Mouse (Mus musculus): Measurements from ENCODE around the gene Tmem242. TPM values are rescaled to one million over a fixed set of nuclear protein-coding genes. Genes with fewer than 3 reads are reported as not detected.

Tmem242 gene
- polyA plus RNA-seq, 1 experiment from 2014 or later = 105 TPM

DNA sequence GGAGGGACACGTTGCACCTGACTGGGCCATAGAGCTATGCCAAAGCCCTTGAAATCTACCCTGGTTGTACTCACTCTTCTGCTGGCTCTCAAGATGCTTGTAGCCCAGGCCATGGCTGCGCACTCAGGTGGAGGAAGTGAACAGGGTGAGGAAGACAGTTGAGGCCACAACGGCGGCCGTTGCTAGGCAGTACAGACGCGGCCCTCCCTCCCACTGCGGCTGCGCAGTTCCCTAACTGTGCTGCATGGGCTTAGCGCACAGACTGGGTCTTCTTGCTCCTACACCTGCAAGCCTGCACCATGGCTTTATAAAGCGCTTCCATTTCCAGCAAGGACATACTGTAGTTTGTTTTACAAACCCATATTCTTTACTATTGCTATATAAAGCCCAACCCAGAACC is 21.5 kb downstream of the Tmem242 start, which contains the start of gene Ldhal6b:
Ldhal6b (minus strand) TSS at position 223 of the 400 bp plus-strand sequence.
- POLR2A ChIA-PET = no interaction called here
- TF ChIP-seq CTCF (IDR thresholded peaks at IDR 0.05) = no peak
- ATAC-seq (no peak), DNase-seq (ENCODE audit: low read depth, low spot score) (no peak)
- H3K27me3 ChIP-seq = no peaks in the 10 kb centered on the region
- in situ Hi-C loops (cut with MboI; ENCODE audit: low pct_unique_long_range_greater_than_20kb) = no loop called here
- CTCF ChIA-PET = interaction anchor here (5.1 kb wide), 1 partner anchor 11 kb away, joined by 22 read pairs; no protein-coding TSS in a partner anchor

DNA sequence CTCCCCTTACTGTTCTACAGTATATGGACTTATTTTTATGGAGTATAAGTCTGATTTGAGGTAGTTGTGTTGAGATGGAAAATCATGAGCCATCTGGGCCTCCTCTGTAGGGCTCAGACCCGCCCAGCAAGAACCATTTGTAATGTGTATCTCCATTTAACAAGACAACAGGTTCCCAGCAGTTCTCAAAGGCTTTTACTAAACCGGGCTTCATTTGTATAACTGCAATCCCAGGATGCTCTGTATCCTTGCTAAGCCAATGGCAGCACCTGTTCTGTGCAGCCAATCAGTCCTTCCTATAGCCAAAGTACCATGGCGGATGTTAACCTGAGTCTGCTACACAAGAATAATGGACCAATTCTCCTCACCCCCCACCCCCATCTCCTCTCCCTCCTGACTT is 23.5 kb downstream of the Tmem242 start:
- DNase-seq (ENCODE audit: low read depth, low spot score) (no peak), ATAC-seq (no peak)
- CTCF ChIA-PET = interaction anchor here (1.3 to 5.1 kb wide), 2 partner anchors 13 kb away, joined by 9 to 22 read pairs; no protein-coding TSS in a partner anchor
- POLR2A ChIA-PET = interaction anchor here (0.6 kb wide), 1 partner anchor 9 kb away, joined by 6 read pairs; no protein-coding TSS in a partner anchor
- in situ Hi-C loops (cut with MboI; ENCODE audit: low pct_unique_long_range_greater_than_20kb) = no loop called here
- no peaks in the 10 kb centered on the region for H3K27me3 ChIP-seq
- no peak for TF ChIP-seq CTCF (IDR thresholded peaks at IDR 0.05)

DNA sequence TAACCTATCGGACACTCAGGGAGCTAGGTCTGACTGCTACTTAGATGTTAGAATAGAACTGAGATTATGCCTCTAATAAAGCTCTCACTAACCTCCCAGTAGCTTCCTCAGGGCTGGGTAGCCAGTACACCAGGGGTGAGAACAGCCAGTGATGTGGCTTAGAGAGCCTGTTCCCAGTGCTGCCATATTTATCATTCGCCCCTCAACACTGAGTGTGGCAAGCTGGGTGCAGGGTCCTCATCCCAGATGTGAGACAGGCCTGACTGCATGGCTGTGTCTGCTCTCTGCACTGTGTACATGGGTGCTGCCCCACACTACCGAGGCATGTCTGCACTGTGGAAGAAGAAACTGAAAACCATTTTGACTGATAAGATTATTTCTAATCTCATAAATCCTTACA is 26.0 kb downstream of the Tmem242 start:
- ChIA-PET POLR2A (no interaction called here), CTCF (interaction anchor here (1.3 kb wide), 2 partner anchors 12 to 15 kb away, joined by 3 to 8 read pairs; no protein-coding TSS in a partner anchor)
- no peaks in the 10 kb centered on the region for H3K27me3 ChIP-seq
- DNase-seq (ENCODE audit: low read depth, low spot score) (no peak), ATAC-seq (no peak)
- in situ Hi-C loops (cut with MboI; ENCODE audit: low pct_unique_long_range_greater_than_20kb) = no loop called here
- TF ChIP-seq CTCF (IDR thresholded peaks at IDR 0.05) = no peak

DNA sequence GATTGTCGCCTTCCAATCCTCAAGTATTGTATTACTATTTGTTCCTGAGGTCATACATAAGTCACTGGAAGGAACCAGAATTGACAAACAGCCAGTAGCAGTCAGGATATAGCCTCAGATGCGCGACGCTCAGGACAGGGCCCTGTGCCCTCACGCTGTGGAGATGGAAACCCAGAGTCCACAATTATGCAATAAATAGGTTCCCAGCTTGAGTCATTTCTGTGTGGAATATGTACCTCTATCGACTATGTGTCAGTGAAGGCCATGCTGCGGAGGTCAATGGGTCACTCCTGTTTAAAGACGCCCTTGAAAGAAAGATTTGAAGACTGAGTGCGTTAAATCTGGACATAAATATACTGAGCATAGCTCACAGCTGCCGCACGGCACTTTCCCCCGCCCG is 26.7 kb downstream of the Tmem242 start:
- ChIA-PET CTCF (interaction anchor here (1.3 kb wide), 2 partner anchors 11 to 15 kb away, joined by 3 to 8 read pairs; no protein-coding TSS in a partner anchor), POLR2A (interaction anchor here (0.7 kb wide), 1 partner anchor 326 kb away, joined by 3 read pairs; no protein-coding TSS in a partner anchor)
- no peaks in the 10 kb centered on the region for H3K27me3 ChIP-seq
- DNase-seq (ENCODE audit: low read depth, low spot score) = no peak
- no peak for TF ChIP-seq CTCF (IDR thresholded peaks at IDR 0.05)
- ATAC-seq = no peak
- in situ Hi-C loops (cut with MboI; ENCODE audit: low pct_unique_long_range_greater_than_20kb) = no loop called here

DNA sequence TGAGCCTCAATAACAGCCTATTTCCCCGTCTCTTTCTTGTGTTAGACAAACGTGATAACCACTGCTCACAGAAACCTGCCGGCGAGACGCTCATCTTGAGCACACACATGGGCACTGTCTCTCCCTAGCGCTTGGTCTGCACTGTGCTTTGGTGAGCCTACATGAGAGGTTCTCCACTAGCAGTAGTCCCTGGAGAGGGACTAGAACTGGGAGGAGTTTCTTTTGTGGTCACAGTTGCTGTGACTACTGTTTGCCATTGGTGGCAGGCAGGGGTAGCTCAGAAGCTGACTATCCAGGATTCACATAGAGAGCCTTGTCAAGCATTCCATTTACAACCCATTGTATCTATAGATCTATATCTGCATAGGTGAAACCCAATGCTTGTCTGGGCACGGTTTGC is 27.3 kb downstream of the Tmem242 start:
- DNase-seq (ENCODE audit: low read depth, low spot score) (no peak), ATAC-seq (no peak)
- in situ Hi-C loops (cut with MboI; ENCODE audit: low pct_unique_long_range_greater_than_20kb) = no loop called here
- TF ChIP-seq CTCF (IDR thresholded peaks at IDR 0.05) = no peak
- ChIA-PET POLR2A (no interaction called here), CTCF (interaction anchor here (0.6 to 1.3 kb wide), 2 partner anchors 10 to 16 kb away, joined by 3 read pairs; no protein-coding TSS in a partner anchor)
- H3K27me3 ChIP-seq = no peaks in the 10 kb centered on the region

DNA sequence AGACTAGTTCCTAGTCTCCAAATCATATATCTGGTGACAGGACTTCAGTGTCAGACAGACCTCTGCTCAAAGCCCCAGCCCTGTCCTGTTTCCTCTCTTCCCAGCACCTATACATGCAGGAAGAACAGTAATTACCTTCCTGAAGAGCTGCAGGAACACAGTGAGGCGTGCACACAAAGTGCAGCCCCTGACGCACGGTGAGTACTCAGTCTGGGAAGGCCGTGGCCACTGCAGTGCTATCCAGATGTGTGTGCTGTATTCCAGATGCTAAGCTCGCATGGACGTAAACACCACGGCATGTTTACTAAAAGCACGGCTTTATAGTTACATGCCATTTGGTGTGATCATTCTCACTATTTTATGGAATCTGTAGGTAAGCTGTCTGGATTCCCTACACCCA is 27.8 kb downstream of the Tmem242 start:
- in situ Hi-C loops (cut with MboI; ENCODE audit: low pct_unique_long_range_greater_than_20kb) = no loop called here
- POLR2A ChIA-PET = no interaction called here
- TF ChIP-seq CTCF (IDR thresholded peaks at IDR 0.05) = no peak
- ATAC-seq = no peak
- no peak for DNase-seq (ENCODE audit: low read depth, low spot score)
- CTCF ChIA-PET = interaction anchor here (0.6 to 1.2 kb wide), 2 partner anchors 10 to 17 kb away, joined by 3 read pairs; no protein-coding TSS in a partner anchor
- no peaks in the 10 kb centered on the region for H3K27me3 ChIP-seq

DNA sequence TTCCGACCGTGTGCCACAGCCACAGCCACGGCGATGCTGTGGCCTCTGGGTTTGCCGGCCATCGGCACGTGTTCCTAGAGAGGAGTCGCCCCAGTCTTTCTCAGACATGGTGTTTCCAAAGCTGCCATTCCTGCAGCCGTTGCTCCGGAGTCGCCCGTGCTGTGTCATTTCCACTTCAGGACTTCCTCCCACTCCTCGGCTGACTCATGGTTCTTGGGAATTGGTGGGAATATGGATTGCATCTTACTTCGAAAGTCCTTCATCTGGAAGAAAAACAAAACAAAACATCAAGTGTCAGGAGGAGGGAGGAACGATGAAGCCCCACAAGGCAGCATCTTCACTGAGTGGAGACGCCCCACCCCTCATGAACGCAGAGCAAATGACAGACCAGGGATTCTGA is 28.9 kb downstream of the Tmem242 start:
- CTCF ChIA-PET = interaction anchor here (1.2 kb wide), 2 partner anchors 10 to 18 kb away, joined by 3 read pairs; no protein-coding TSS in a partner anchor
- no peaks in the 10 kb centered on the region for H3K27me3 ChIP-seq
- DNase-seq (ENCODE audit: low read depth, low spot score) (no peak), ATAC-seq (no peak)
- in situ Hi-C loops (cut with MboI; ENCODE audit: low pct_unique_long_range_greater_than_20kb) = no loop called here
- TF ChIP-seq CTCF (IDR thresholded peaks at IDR 0.05) = no peak
- POLR2A ChIA-PET = no interaction called here

DNA sequence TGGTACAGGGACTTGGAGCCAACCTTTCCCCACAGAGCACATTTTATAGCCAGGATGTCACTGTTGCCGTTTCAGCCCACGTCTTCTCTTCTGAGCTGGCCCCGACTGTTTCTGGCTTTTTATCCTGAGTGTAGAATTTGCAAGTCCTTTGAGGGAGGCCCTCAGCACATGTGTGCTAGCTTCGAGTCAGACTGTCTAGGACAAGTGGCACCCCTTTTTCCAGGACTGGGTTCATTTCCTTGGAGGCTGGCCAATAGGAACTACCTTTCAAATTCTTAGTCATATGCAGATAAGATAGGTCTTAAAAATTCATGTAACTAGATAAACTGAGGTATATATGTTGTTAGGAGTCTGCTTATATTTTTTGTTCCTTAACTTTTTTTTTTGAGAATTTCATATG is 29.7 kb downstream of the Tmem242 start:
- H3K27me3 ChIP-seq = no peaks in the 10 kb centered on the region
- DNase-seq (ENCODE audit: low read depth, low spot score) = no peak
- ChIA-PET CTCF (no interaction called here), POLR2A (no interaction called here)
- in situ Hi-C loops (cut with MboI; ENCODE audit: low pct_unique_long_range_greater_than_20kb) = no loop called here
- ATAC-seq = no peak
- no peak for TF ChIP-seq CTCF (IDR thresholded peaks at IDR 0.05)

DNA sequence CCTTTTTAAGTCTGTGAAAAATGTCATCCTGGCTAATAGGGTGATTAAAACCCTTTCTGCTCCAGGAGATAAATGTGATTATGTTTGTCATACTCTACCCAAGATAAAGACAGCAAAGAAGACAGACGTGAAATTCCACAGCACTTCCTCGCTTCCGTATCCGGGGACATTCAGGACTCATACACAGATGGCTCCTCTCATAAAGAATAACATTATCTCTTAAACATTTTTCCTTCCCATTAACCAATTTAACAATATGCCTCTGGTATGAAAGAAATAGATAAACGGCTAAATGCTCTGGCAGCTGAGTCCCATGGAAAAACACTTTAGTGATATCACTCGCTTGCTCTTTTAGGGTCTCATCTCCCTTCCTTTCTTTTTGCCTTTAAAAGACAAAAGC is 33.0 kb downstream of the Tmem242 start:
- no peak for ATAC-seq
- no peaks in the 10 kb centered on the region for H3K27me3 ChIP-seq
- TF ChIP-seq CTCF (IDR thresholded peaks at IDR 0.05) = no peak
- ChIA-PET CTCF (interaction anchor here (1.1 kb wide), 1 partner anchor 16 kb away, joined by 3 read pairs; no protein-coding TSS in a partner anchor), POLR2A (no interaction called here)
- no peak for DNase-seq (ENCODE audit: low read depth, low spot score)
- in situ Hi-C loops (cut with MboI; ENCODE audit: low pct_unique_long_range_greater_than_20kb) = no loop called here

DNA sequence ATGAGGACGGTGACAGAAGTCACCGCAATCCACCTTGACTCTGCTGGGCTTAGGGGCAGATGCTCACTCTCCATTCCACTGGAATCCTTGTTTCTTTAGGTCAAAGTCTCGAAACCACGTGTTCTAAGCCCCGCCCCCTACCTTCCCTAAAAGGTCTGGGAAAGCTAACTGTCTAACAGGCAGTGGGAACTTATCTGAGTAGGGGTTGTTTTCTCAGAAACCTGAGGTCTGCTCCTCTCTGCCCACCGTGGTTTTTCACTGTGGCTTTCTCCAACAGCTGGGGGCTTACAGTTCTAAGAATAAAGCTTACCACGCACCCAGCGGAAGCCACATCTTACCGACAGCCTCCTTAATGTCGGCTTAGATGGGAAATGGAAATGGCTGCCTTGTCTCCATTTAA is 33.5 kb downstream of the Tmem242 start:
- ChIA-PET CTCF (interaction anchor here (1.0 to 1.5 kb wide), 3 partner anchors 9 to 17 kb away, joined by 3 read pairs; no protein-coding TSS in a partner anchor), POLR2A (no interaction called here)
- in situ Hi-C loops (cut with MboI; ENCODE audit: low pct_unique_long_range_greater_than_20kb) = no loop called here
- H3K27me3 ChIP-seq = no peaks in the 10 kb centered on the region
- no peak for DNase-seq (ENCODE audit: low read depth, low spot score)
- TF ChIP-seq CTCF (IDR thresholded peaks at IDR 0.05) = no peak
- no peak for ATAC-seq

DNA sequence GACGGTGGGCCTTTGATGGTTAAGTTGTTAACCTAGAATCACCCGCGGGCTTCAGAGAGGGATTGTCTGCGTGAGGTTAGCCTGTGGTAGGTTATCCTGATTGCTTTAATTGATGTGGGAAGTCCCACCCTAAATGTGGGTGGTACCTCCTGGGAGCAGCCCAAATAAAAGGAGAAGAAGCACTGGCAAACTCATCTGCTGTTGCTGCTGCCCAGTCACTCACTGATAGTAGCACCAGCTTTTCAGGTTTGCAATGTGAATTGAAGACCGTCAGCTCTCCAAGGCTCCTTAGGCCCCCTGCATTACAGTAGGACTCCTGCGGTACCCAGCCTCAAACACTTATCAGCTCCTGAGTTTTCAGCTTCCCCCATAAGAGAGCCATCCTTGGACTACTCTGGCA is 36.2 kb downstream of the Tmem242 start:
- no peak for DNase-seq (ENCODE audit: low read depth, low spot score)
- CTCF ChIA-PET = interaction anchor here (0.8 to 2.1 kb wide), 2 partner anchors 51 to 731 kb away, joined by 3 to 4 read pairs; no protein-coding TSS in a partner anchor
- in situ Hi-C loops (cut with MboI; ENCODE audit: low pct_unique_long_range_greater_than_20kb) = no loop called here
- POLR2A ChIA-PET = no interaction called here
- no peak for ATAC-seq
- no peak for TF ChIP-seq CTCF (IDR thresholded peaks at IDR 0.05)
- H3K27me3 ChIP-seq = no peaks in the 10 kb centered on the region
